Mouse (Mus musculus) forebrain, embryonic 14.5 days (tissue): ENCODE measurements at regions not wholly inside any gene's neighbourhood (a gene's known extent, or its start where the extent isn't known, plus 50 kb on each side); places are given as distances from the start of the nearest gene placed in this dataset.

Experiments
- ATAC-seq: fragments of 200-750 bp; cut with Nextera tagmentation; 2 replicates; pipeline ENCODE4 v1.8.0; 2017; ENCODE audit warnings: mild to moderate bottlenecking, moderate library complexity
- DNase-seq: peaks from one replicate; pipeline ENCODE4 v3.0.0-alpha.2; 2015; ENCODE audit warnings: low spot score
- H3K27ac ChIP-seq: fragments of 300-500 bp; sonication (generic); 2 replicates; pipeline ENCODE4 v1.5.1; 2014; ENCODE audit warnings: low read depth, mild to moderate bottlenecking, control low read depth, low read length, moderate library complexity
- H3K27me3 ChIP-seq: fragments of 300-500 bp; sonication (generic); replicated peaks from 2 replicates; pipeline ENCODE4 v1.6.1; 2014; ENCODE audit warnings: low read length, control low read depth, mixed read lengths; ENCODE audit not compliant: control insufficient read depth, insufficient read depth
- H3K36me3 ChIP-seq: fragments of 300-500 bp; sonication (generic); 2 replicates; pipeline ENCODE4 v1.6.1; 2014; ENCODE audit warnings: low read length, control low read depth; ENCODE audit not compliant: control insufficient read depth, insufficient read depth
- H3K4me1 ChIP-seq: fragments of 300-500 bp; sonication (generic); 2 replicates; pipeline ENCODE4 v1.6.1; 2014; ENCODE audit warnings: antibody characterized with exemption, low read length, control low read depth; ENCODE audit not compliant: control insufficient read depth, insufficient read depth
- H3K4me2 ChIP-seq: fragments of 300-500 bp; sonication (generic); 2 replicates; pipeline ENCODE4 v1.6.1; 2014; ENCODE audit warnings: mild to moderate bottlenecking, control low read depth, low read length
- H3K4me3 ChIP-seq: fragments of 300-500 bp; sonication (generic); 2 replicates; pipeline ENCODE4 v1.5.1; 2014; ENCODE audit warnings: low read depth, low read length, control low read depth
- H3K9ac ChIP-seq: fragments of 300-500 bp; sonication (generic); 2 replicates; pipeline ENCODE4 v1.6.1; 2014; ENCODE audit warnings: mild to moderate bottlenecking, low read length, control low read depth, moderate library complexity
- H3K9me3 ChIP-seq: fragments of 300-500 bp; sonication (generic); replicated peaks from 2 replicates; pipeline ENCODE4 v1.6.1; 2016; ENCODE audit warnings: low read length, control low read depth, mixed read lengths; ENCODE audit not compliant: control insufficient read depth
- WGBS: fragments of 180-500 bp; shearing (Covaris S2); extraction: QIAGEN DNeasy Blood & Tissue Kit; methylation state at CpG from one replicate; pipeline ENCODE4 v1.1.7; 2014; 5-methylcytosine and 5-hydroxymethylcytosine counted together

- Histone ChIP-seq H3K9ac (no peak overlapping the region), H3K4me2 (no peak overlapping the region), H3K9me3 (no peaks in the 10 kb centered on the region), H3K27me3 (no peaks in the 10 kb centered on the region), H3K4me1 (no peaks in the 10 kb centered on the region), H3K27ac (no peak overlapping the region), H3K4me3 (no peak overlapping the region), H3K36me3 (no peaks in the 10 kb centered on the region)
- peak; percentile 45 for DNase-seq
- 73% methylated on average over 3 of the region's 3 CpGs for whole genome bisulfite sequencing
- no peak for ATAC-seq
These were observed 1463.8 kb downstream of the Fstl5 start for GRCm38 (mm10) chr3:77537848-77538247.

- Histone ChIP-seq H3K27ac (no peak overlapping the region), H3K4me2 (no peak overlapping the region), H3K9ac (no peak overlapping the region), H3K36me3 (no peaks in the 10 kb centered on the region), H3K27me3 (no peaks in the 10 kb centered on the region), H3K9me3 (no peaks in the 10 kb centered on the region), H3K4me1 (no peaks in the 10 kb centered on the region), H3K4me3 (no peak overlapping the region)
- WGBS = 64% methylated on average over 2 of the region's 2 CpGs
- DNase-seq (no peak), ATAC-seq (no peak)
These were observed 1503.2 kb downstream of the Fstl5 start for GRCm38 (mm10) chr3:77577267-77577666.

- H3K4me3 ChIP-seq = no peak overlapping the region
- H3K27ac ChIP-seq = no peak overlapping the region
- no peaks in the 10 kb centered on the region for H3K27me3 ChIP-seq
- H3K36me3 ChIP-seq = no peaks in the 10 kb centered on the region
- 48% methylated on average over 3 of the region's 3 CpGs for WGBS
- H3K4me2 ChIP-seq = no peak overlapping the region
- peak; percentile 27 for DNase-seq
- peak; percentile 58; the same call in 1 of the 2 replicates for ATAC-seq
- no peaks in the 10 kb centered on the region for H3K4me1 ChIP-seq
- no peaks in the 10 kb centered on the region for H3K9me3 ChIP-seq
- no peak overlapping the region for H3K9ac ChIP-seq
These were observed 1513.1 kb downstream of the Fstl5 start for GRCm38 (mm10) chr3:77587218-77587617.
